Mouse (Mus musculus): ENCODE measurements around the gene Mmp28.

Mmp28 gene

DNA sequence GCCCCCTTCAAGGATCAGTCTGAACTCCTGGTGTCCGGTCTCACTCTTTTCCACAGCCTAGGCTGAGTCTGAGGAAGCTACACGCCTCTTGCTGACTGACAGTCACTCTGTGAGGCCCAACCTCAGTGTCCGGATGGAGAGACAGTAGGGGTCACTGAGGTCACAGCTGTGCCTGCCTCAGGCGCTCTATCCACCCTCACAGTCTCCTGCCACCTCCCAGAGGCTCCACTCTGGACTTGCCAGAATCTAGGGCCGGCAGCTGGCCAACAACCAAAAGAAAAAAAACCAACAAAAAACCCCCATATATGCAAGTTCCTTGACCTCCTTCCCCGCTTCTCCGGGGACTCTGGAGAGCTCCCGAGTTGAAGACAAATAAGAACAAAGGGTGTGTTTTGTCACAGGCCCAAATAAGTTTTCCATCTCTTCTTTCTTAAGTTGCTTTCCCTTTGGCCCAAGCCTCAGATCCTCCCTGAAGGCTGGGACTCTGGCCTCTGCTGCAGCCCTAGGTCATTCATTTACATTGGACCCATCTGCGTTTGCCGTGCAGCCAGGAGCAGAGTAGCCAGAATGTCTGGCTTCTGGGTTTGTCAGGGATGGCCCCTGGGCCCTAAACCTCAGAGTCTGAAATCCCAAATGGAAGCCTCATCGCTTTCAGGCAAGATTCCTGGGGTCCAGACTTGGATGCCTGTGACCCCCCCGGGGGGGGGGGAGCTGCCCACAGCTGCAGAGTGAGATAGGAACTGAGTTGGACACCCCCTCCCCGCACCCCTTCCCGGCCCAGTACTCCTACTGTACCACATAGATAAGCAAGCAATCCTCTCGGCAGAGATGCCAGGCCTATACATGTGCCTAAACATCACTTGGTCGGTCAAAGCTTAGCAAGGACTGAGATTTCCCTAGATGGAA lies 14.6 kb downstream of the Mmp28 start:
- DNase-seq (ENCODE audit: low read depth, low spot score), result no peak

DNA sequence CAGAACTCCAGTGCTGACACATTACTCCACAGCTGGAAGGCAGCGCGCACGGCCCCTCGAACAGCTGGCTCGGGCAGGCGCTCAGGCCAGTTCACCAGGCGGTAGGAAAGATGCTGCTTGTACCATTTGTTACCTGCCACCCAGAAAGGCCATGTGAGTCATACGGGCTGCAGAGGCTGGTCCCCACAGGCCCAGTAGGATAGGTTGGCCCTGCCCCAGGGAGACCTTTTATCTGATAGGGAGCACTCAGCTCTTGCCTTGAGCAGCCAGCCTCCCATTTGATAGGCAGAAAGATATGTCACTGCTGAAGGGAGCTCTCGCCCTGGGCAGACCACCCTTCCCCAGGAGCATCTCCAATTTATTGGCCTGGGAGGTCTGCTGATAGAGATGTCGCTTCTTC lies 15.3 kb downstream of the Mmp28 start:
- no peak for DNase-seq (ENCODE audit: low read depth, low spot score)

DNA sequence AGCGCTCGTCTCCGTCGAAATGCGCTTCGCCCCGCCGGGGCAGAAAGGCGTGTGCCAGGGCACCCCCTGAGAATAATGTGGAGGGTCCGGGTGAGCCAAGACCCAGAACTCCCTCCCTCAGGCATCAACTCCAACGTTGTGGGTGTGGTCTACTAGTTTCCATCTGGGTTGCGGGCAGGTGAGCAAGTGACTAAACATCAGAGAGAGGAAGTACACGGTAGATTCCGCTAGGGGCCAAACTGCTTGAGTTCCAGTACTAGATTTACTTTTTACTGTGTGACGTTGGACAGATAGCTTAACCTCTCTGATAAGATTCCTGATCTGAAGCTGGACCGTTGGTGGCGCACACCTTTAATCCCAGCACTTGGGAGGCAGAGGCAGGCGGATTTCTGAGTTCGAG lies 17.9 kb downstream of the Mmp28 start:
- no peak for DNase-seq (ENCODE audit: low read depth, low spot score)

DNA sequence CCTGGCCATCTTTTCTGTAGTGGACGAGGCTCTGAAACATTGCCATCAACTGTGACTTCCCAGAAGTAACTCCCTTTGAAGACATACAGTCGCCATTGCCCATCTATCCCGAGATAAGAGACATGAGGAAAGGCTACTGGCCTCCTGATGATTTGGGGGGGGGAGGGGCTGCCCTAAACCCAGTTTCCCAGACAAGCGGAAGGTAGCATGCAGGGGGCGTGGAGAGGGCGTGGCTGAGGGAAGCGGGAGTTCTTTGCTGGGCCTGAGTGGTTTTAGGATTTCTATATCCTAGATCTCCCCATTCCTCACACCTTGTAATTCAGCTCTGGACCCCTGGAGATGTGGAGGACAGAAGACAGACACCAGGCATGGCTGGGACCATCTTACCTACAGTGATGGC lies 19.0 kb downstream of the Mmp28 start:
- no peak for DNase-seq (ENCODE audit: low read depth, low spot score)

DNA sequence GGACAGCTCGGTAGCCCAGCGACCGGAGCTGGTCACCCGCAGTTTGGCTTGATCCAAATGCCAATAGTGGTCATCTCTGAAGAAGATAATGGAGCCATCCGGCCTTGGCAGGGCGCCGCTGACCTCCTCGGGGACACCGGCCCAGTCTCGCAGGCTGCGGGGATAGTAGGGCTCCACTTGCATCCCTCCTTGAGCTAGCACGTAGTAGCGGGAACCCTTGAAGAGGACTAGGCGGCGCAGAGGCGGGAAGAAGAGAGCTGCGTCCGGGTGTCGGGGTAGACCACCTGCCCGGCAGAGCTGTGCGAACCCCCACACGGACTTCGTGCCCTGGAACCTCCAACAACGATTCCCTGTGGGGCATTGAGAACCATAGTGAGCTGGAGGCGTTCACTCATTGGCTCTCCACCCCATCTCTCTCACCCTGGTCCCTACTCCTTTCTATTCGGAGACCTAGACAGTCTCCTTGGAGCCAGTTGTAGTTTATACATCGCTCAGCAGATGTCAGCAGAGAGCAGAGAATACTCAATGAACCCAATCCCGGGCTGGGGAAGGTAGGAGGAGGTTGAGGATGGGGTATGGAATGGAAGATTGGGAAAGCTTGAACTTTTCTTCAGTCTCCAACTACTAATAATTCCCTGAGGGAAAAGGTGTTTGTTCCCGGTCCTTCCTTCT lies 20.1 kb downstream of the Mmp28 start:
- peak; percentile 50 for DNase-seq (ENCODE audit: low read depth, low spot score)

DNA sequence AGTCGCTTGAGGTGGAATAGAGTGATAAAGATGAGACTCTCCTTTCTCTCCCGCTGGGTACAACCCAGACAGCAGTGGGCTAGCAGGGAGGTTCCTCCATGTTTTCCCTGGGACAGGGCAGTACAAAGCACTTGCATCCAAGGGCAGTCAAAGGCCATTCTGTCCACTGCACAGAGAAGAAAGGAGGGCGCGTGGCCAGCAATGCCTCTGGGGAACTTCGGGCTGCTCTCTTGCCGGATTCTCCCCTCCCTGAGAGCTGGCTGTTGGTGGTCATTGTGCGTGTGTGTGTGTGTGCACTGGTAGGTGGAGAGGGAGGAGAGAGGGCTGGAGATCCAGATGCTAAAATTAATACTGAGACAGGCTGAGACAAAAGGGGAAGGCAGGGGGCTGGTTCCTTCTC lies 21.6 kb downstream of the Mmp28 start:
- DNase-seq (ENCODE audit: low read depth, low spot score), result no peak

DNA sequence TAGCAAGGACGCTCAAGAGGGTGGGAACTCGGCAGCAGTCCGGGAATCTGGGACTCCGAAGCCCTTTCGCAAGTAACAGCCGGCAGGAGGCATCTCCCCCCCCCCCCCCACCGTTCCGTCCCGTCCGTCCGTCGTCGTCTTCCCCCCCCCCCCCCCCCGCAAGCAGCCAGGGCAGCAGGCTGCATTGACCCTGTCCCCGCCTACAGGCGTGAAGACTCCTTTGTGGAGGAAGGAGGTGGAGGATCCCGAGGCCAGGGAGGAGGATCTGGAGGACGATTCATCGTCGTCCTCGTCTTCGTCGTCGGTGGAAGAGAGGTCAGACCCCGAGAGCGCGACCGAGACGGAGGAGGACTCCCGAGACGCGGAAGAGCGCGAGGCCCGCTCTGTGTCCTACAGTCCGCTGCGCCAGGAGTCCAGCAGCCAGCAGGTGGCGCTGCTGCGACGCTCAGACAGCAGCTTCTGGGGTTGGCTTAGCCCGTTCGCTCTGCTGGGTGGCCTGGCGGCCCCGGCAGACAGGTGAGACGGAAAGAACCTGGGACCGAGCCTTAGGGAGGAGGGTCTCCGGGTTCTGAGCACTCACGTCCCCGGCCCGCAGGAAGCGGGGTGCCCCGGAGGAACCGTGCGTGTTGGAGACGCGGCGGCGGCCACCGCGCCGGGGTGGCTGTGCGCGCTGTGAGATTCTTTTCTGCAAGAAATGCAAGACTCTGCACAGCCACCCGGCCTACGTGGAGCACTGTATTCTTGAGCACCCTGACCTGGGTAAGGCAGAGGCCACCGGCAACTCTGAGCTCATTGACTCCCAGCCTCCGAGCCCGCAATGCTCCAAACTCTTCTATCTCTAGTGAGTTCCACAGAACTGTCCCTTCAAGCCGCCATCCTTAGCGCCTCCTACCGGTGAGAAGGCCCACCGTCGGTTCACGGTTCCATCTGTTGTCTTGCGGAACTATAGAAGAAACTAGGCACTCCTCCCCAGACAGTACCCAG lies 22.5 kb downstream of the Mmp28 start:
- peak; percentile 97 for DNase-seq (ENCODE audit: low read depth, low spot score)

DNA sequence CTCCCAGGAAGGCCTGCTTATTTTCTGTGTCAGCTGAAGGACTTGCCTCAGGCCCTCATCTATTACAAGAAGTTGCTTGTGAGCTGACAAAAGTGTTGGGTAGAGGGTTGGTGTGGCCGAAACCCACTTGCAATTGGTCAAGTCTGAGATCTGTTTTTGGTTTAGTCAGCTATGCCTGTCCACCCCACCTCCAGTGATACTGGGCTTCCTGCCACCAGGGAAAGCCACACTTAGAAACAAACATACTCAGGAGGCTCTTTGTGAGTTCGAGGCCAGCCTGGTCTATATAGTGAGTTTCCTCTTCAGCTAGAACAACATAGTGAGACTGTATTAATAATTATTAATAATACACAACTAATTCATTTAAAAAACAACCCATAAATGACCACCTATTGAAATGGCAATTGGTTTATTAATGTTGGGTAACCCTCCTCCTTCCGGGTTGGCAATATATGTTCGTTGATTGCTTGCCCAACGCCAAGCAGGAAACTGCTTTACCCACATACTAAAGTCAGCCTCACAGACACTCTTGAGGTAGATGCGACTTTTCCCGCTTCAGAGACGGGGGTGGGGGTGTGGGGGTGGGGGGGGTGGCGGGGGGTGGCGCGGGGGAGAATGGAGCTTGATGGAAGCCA lies 23.3 kb downstream of the Mmp28 start:
- peak; percentile 23 for DNase-seq (ENCODE audit: low read depth, low spot score)

DNA sequence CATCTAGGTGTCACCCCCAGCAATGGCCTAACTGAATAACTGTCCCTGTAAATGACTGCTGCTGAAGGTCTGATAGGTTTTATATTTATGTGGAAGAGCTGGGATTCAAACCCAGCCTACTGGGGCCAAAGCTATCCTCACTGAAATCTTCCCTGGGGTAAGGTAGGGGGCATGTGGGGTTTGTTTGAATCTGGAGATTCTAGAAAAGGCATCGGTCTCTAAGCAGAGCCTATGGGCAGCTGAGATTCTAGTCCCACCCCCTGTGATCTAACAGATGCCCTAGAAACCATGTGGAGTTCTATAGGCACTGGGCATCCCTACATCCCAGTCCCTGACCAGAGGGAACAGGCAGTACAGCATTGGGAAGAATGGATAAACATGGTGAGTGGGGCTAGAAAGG lies 25.5 kb downstream of the Mmp28 start, which contains the start of gene 1700020L24Rik:
1700020L24Rik (plus strand) TSS at position 301 of the 400 bp plus-strand sequence.
- DNase-seq (ENCODE audit: low read depth, low spot score), result no peak

DNA sequence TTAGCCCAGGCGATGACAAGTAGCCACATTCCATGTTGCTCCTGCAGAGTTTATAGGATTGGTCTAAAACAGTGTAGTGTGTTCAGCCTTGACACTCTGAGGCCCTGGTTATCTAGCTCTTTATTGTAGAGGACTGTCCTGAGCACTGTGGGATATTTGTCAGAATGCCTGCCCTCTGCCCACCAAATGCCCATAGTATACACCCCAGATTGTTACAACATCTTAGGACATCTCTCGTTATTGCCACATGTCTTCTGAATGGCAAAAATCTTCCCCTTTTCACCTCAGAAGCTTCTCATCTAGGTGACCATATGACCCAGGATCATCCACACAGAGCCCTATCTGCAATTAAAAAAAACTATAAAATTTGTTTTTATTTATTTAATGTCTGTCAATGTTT lies 30.3 kb downstream of the Mmp28 start:
- no peak for DNase-seq (ENCODE audit: low read depth, low spot score)

DNA sequence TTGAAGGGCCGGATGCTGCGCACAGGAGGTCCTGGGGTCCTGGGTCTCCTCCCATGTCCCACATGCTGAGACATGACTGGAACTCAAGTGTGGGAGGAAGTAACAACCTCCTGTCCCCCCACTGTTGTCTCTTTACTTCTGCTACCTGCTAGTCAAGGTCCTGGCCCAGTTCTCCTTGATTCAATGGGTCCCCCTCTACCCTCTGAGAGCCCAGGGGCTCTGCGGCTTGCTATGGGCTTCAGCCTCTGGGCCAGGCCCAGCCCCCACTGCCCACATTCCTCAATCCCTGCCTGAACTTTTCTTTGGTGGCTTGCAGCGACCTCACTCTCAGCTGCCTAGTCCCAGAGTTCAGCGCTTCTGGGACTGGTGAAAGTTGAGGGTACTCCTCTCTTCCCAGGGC lies 33.5 kb downstream of the Mmp28 start, which contains the start of gene Gas2l2:
Gas2l2 (minus strand) TSS at position 101 of the 400 bp plus-strand sequence.
- no peak for DNase-seq (ENCODE audit: low read depth, low spot score)

DNA sequence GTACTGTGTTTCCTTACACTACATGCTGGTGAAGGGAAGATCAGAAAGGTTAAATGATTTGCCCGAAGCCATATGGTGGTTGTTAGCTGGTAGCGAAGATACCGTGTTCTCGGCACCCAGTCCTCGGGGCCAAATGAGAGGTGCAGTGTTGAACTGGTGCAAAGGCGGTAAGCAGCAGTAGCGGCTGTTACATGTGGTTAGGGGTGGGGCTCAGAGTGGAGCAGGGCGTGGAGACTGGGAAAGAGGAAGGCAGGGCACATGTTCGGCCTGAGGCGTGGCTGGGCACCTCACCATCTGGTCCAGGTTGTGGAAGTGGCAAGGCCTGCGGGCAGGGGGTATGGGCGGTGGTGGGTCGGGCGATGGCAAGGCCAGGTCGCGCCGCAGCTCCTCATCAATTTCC lies 35.9 kb downstream of the Mmp28 start:
- DNase-seq (ENCODE audit: low read depth, low spot score), result no peak

DNA sequence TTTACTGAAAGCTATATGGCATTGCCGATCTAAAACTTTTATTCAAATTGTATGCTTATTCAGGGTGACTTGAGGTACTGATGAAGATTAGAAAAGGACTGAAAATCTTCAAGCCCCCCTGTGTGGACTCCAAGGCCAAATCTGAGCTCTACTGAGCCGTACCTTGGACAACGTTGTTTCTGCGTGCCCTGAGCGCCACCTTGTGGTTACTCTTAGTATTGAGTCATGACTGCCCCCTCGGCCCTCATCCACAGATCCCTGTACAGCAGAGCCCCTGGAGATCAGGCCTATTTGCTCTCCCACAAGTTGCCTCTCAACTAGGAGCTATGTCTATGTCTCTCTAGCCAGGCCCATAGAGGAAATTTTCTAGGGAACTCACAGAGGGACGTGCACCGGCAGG lies 38.2 kb downstream of the Mmp28 start:
- DNase-seq (ENCODE audit: low read depth, low spot score), result peak; percentile 72

DNA sequence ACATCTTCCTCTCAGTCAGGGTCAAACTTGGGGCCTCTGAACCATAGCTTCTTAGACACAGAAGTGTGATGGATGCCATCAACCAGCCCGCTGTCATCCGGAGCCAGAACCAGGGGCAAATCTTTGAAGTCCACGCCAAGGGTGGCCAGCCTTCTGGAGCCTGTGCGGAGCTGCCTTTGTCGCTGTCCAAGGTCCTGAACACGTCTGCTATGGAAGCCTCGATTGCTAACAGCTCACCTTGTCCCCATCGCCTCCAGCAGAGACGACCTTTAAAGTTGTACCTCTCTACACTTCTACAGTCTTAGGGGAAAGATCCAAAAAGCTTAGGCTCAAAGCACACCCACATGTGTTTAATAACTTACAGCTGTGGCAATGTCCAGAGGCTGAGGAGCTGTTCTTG lies 41.6 kb downstream of the Mmp28 start:
- DNase-seq (ENCODE audit: low read depth, low spot score), result peak; percentile 69

DNA sequence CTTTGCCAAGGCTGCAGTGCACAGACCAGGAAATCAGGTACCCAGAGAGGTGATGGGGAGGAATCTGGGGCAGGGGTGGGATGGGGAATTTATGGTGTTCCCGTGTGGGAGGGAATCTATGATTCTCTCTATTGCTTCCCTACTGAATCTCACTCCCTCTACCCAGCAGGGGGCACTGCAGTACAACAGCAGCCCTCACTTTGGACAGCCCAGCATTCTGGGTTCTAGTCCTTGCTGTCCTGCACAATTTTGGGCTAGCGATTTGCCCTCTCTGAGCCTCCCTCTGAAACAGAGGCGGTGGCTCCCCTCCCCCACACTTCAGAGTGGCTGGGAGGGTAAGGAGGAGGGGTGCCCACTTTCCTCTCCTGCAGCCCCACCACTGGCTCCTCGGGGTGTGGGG lies 42.5 kb downstream of the Mmp28 start:
- peak; percentile 25 for DNase-seq (ENCODE audit: low read depth, low spot score)

DNA sequence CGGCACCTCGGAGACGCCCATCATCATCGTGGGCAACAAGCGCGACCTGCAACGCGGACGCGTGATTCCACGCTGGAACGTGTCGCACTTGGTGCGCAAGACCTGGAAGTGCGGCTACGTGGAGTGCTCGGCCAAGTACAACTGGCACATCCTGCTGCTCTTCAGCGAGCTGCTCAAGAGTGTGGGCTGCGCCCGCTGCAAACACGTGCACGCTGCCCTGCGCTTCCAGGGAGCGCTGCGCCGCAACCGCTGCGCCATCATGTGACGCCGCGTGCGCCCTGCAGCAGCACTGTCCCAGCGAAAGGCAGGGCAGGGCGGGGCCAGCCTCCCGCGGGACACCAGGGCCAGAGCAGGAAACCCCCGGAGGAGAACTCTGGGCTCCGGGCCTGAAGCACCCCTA lies 44.3 kb downstream of the Mmp28 start:
- no peak for DNase-seq (ENCODE audit: low read depth, low spot score)

DNA sequence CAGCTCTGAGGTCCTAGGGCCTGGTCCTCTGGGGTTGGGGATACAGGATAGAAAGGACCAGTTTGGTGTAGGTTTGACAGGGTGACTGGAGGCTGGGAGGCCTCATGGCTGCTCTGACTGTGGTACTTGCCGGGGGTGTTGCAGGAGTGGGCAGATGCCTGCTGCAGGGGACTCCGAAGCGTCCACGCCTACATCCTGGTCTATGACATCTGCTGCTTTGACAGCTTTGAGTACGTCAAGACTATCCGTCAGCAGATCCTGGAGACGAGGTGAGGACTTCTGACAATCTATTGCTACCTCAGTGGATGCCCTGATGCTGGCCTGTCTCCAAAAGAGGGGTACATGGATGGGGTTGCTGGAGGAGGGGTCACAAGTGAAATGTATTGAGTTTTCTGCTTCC lies 45.2 kb downstream of the Mmp28 start:
- no peak for DNase-seq (ENCODE audit: low read depth, low spot score)

DNA sequence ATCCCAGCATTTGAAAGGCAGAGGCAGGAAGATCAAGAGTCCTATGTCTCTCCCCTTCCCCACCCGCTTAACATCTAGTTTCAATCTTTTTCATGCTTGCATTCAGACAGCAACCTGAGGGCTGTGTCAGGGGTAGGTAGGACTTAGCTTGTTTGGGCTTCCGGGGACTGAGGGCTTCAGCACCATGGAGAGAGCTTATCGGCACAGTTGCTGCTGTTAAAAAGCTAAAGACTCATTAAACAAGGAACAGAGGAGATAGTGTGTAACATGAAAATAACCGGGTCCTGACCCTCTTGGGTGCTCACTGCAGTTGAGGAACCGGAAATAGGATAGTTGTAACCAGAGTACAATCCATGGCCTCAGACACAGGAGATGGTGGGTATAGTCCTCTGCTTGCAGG lies 45.8 kb downstream of the Mmp28 start:
- DNase-seq (ENCODE audit: low read depth, low spot score), result peak; percentile 52

DNA sequence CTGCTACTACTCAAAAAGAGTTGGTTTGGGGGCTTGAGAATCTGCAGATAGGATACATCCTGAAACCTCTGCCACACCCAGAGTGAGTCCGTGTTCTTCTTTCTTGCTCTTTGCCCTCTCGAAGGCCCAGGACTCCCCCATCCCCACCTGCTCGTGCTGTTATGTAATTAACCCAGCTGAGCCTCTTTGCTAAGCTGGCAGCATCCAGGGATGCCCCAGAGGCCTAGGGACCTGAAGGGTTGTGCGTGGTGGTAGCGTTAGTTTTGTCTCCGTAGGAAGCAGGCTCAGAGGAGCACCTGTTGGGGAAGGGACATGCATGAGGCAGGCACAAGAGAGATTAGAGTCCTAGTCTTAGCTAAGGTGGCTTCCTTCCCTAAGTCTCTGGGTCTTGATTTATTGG lies 52.4 kb downstream of the Mmp28 start:
- DNase-seq (ENCODE audit: low read depth, low spot score), result no peak

DNA sequence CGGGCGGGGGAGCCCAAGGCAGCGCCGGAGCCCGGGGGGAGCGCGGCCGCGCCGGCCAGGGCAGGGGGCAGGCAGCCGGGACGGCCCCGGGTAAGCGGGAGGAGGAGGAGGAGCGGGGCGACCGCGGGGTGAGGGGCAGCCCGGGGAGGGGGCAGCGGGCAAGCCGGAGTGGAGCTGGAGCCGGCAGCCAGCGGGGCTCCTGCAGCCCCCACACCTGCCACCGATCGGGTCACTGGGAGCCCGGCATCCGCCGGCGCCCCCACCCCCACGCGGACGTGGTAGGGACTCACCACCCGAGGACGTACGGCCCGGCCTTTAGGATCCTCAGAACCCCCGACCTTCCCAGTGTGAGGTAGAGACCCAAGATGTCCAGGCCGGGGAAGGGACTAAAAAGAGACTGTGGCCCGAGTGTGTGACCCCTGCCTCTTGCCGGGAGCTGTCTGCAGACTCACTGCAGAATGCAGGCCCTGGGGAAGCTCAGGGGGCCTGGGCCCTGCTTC lies 53.0 kb downstream of the Mmp28 start:
- no peak for DNase-seq (ENCODE audit: low read depth, low spot score)

All from A20 (cell line).